Mouse (Mus musculus) intestine, embryonic 15.5 days (tissue): ENCODE measurements around the gene Parp11. TPM values are rescaled to one million over a fixed set of nuclear protein-coding genes. Genes with fewer than 3 reads are reported as not detected.

Experiments
- ATAC-seq: fragments of 200-750 bp; cut with Nextera tagmentation; 2 replicates; pipeline ENCODE4 v1.8.0; 2017; ENCODE audit warnings: moderate TSS enrichment, moderate library complexity
- H3K27ac ChIP-seq: fragments of 300-500 bp; sonication (generic); 2 replicates; pipeline ENCODE4 v1.5.1; 2015; ENCODE audit warnings: mild to moderate bottlenecking, inconsistent platforms
- H3K27me3 ChIP-seq: fragments of 300-500 bp; sonication (generic); replicated peaks from 2 replicates; pipeline ENCODE4 v1.6.1; 2015; ENCODE audit warnings: inconsistent platforms
- H3K36me3 ChIP-seq: fragments of 300-500 bp; sonication (generic); 2 replicates; pipeline ENCODE4 v1.6.1; 2015; ENCODE audit warnings: inconsistent platforms
- H3K4me1 ChIP-seq: fragments of 300-500 bp; sonication (generic); replicated peaks from 2 replicates; pipeline ENCODE4 v1.6.1; 2015; ENCODE audit warnings: inconsistent platforms
- H3K4me2 ChIP-seq: fragments of 300-500 bp; sonication (generic); replicated peaks from 2 replicates; pipeline ENCODE4 v1.6.1; 2015; ENCODE audit warnings: mild to moderate bottlenecking, inconsistent platforms
- H3K4me3 ChIP-seq: fragments of 300-500 bp; sonication (generic); replicated peaks from 2 replicates; pipeline ENCODE4 v1.5.1; 2015; ENCODE audit warnings: inconsistent platforms
- H3K9ac ChIP-seq: fragments of 300-500 bp; sonication (generic); 2 replicates; pipeline ENCODE4 v1.6.1; 2015; ENCODE audit warnings: inconsistent platforms
- H3K9me3 ChIP-seq: fragments of 300-500 bp; sonication (generic); 2 replicates; pipeline ENCODE4 v1.6.1; 2016; ENCODE audit warnings: inconsistent platforms
- WGBS: fragments of 180-500 bp; shearing (Covaris S2); methylation state at CpG from one replicate; pipeline ENCODE4 v1.1.7; 2015; 5-methylcytosine and 5-hydroxymethylcytosine counted together
- polyA plus RNA-seq: library from polyadenylated mRNA; unstranded; fragments of >200 nt; fragmentation: Nextera tagmentation; extraction: Ambion mirVana; gene quantifications from 2 replicates; pipeline ENCODE4 v1.2.1, GENCODE M21; 2015

The Parp11 gene
- polyA plus RNA-seq, 1 experiment from 2014 or later = 20.6 TPM

DNA sequence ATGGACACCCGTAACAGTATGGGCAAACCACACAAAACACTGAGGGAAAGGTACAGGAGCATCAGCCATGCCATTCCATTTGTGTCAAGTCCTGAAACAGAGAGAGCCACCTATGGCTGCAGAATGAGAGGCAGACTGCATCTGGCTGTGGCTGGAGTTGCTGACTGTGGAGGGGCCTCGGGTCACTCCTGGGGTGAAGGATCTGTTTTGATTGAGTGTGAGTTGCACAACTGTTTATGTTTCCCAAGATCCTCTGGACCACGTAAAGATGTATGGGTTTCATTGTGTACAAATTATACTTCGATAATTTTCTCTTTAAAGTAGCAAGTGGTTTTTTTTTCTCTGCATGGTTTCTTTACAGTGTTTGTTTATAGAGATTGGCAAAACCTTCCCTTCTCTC lies 93.9 kb downstream of the Parp11 start:
- no peak for ATAC-seq
- Histone ChIP-seq H3K27me3 (peaks cover 6% of the 10 kb centered on the region; the same call in 1 of the 2 replicates), H3K4me2 (no peak overlapping the region), H3K27ac (no peak overlapping the region), H3K4me3 (no peak overlapping the region), H3K9ac (no peak overlapping the region), H3K9me3 (no peaks in the 10 kb centered on the region), H3K4me1 (no peaks in the 10 kb centered on the region), H3K36me3 (no peaks in the 10 kb centered on the region)
- 53% methylated on average over 4 of the region's 4 CpGs for WGBS

DNA sequence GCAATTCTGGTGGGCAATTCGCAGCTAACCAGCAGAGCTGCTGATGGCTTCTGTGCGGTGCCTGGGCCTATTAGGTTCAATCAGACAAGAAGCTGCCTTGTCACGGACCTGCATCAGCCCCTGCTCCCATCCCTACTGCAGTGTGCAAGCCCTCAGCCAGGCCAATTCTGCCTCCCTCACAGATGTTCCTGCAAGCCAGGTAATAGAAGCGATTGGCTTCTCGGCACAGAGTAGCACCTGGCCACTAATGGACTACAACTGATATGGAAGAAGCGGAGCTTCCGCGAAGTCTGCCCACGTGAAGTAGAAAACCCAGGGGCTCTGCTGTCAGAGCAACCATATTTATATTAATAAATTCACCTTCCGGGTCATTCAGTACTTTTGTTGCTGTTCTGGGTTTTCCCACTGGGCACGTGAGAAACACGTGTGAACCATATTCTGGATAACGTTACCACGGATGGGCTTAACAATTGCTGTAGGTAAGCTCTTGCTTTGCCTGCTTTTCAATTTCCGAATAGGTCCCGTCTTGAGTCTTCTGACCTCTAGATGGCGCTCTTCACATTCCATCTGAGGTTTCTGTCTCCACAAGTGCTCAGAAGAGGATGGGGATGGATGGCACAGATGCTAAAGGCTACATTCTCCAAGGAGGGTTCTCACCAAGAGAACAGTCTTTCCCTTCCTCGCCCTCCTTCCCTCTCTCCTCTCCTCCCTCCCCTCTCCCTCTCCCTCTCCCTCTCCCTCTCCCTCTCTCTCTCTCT lies 95.2 kb downstream of the Parp11 start:
- 35% methylated on average over 18 of the region's 18 CpGs for WGBS
- H3K4me2 ChIP-seq = no peak overlapping the region
- no peak overlapping the region for H3K9ac ChIP-seq
- no peak overlapping the region for H3K27ac ChIP-seq
- H3K4me3 ChIP-seq = no peak overlapping the region
- ATAC-seq = peak; percentile 39; the same call in 1 of the 2 replicates
- H3K9me3 ChIP-seq = no peaks in the 10 kb centered on the region
- H3K27me3 ChIP-seq = peaks cover 6% of the 10 kb centered on the region; the same call in 1 of the 2 replicates
- H3K36me3 ChIP-seq = no peaks in the 10 kb centered on the region
- no peaks in the 10 kb centered on the region; the same call in 1 of the 2 replicates for H3K4me1 ChIP-seq

Other genes starting within 250 kb of the Parp11 start
- gene Cracr2a, start 114.5 kb downstream of the Parp11 start, polyA plus RNA-seq = 2.2 and 2.5 TPM in 2 replicates